Mouse (Mus musculus) neural tube, embryonic 15.5 days (tissue): ENCODE measurements around the gene Purb. TPM values are rescaled to one million over a fixed set of nuclear protein-coding genes. Genes with fewer than 3 reads are reported as not detected.

Source experiments
- ATAC-seq: fragments of 200-750 bp; cut with Nextera tagmentation; 2 replicates; pipeline ENCODE4 v1.8.0; 2017; ENCODE audit warnings: mild to moderate bottlenecking, moderate TSS enrichment, moderate library complexity; ENCODE audit not compliant: low FRiP score
- H3K27ac ChIP-seq: fragments of 300-500 bp; sonication (generic); replicated peaks from 2 replicates; pipeline ENCODE4 v1.5.1; 2015; ENCODE audit warnings: mild to moderate bottlenecking, inconsistent platforms
- H3K27me3 ChIP-seq: fragments of 300-500 bp; sonication (generic); replicated peaks from 2 replicates; pipeline ENCODE4 v1.6.1; 2015; ENCODE audit warnings: inconsistent platforms
- H3K36me3 ChIP-seq: fragments of 300-500 bp; sonication (generic); 2 replicates; pipeline ENCODE4 v1.6.1; 2015; ENCODE audit warnings: inconsistent platforms
- H3K4me1 ChIP-seq: fragments of 300-500 bp; sonication (generic); 2 replicates; pipeline ENCODE4 v1.6.1; 2015; ENCODE audit warnings: inconsistent platforms
- H3K4me2 ChIP-seq: fragments of 300-500 bp; sonication (generic); 2 replicates; pipeline ENCODE4 v1.6.1; 2015; ENCODE audit warnings: inconsistent platforms, mild to moderate bottlenecking, moderate library complexity
- H3K4me3 ChIP-seq: fragments of 300-500 bp; sonication (generic); replicated peaks from 2 replicates; pipeline ENCODE4 v1.5.1; 2015; ENCODE audit warnings: mild to moderate bottlenecking, inconsistent platforms
- H3K9ac ChIP-seq: fragments of 300-500 bp; sonication (generic); replicated peaks from 2 replicates; pipeline ENCODE4 v1.6.1; 2015; ENCODE audit warnings: mild to moderate bottlenecking, inconsistent platforms
- H3K9me3 ChIP-seq: fragments of 300-500 bp; sonication (generic); replicated peaks from 2 replicates; pipeline ENCODE4 v1.6.1; 2016; ENCODE audit warnings: inconsistent platforms
- whole genome bisulfite sequencing: fragments of 180-500 bp; shearing (Covaris S2); methylation state at CpG from one replicate; pipeline ENCODE4 v1.1.7; 2015; ENCODE audit warnings: mixed read lengths; 5-methylcytosine and 5-hydroxymethylcytosine counted together
- polyA plus RNA-seq: library from polyadenylated mRNA; unstranded; fragments of >200 nt; fragmentation: Nextera tagmentation; extraction: Ambion mirVana; gene quantifications from 2 replicates; pipeline ENCODE4 v1.2.1, GENCODE M21; 2015

Purb gene
- 11.4 and 14.7 TPM in 2 replicates for polyA plus RNA-seq

DNA sequence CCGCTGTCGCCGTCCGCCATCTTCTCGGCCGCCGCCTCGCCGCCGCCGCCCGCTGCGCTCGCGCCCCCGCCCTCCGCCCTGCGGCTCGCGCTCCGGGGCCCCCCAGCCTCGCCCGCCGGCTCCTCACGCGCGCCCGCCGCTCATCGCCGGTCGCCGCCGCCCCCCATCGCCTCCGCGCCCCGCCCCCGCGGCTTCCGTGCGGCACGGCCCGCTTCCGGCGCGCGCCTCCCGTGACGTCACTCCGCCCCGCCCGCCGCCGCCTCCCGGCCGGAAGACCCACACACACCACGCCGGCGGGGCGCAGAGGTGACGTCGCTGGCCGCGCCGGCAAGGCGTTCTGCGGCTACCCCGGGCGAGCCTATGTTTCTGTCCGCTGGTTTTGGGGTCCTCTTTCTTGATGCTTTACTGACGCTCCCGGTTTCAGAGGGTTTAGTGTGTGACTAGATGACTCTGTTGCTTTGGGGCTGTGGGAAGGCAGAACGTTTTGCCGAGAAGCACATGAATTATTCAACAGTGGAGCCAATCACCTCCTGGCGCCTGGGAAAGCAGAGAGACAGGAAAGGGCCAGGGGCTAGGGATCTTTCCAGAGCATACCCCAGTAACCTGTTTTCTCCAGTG is at the start of gene Purb:
Gene Purb, minus strand, starts transcription at position 51 of the 618 bp plus-strand sequence.
- Histone ChIP-seq H3K27ac (peak within 1 kb of the TSS; percentile 96), H3K4me3 (peak within 1 kb of the TSS; percentile 90), H3K9ac (peak within 1 kb of the TSS; percentile 85), H3K4me1 (peaks cover 28% of the 10 kb centered on the region), H3K27me3 (no peaks in the 10 kb centered on the region), H3K4me2 (peak within 1 kb of the TSS; percentile 79), H3K36me3 (no peaks in the 10 kb centered on the region), H3K9me3 (no peaks in the 10 kb centered on the region)
- ATAC-seq, result peak; percentile 95
- under 1% methylated on average over 44 of the region's 76 CpGs for WGBS

DNA sequence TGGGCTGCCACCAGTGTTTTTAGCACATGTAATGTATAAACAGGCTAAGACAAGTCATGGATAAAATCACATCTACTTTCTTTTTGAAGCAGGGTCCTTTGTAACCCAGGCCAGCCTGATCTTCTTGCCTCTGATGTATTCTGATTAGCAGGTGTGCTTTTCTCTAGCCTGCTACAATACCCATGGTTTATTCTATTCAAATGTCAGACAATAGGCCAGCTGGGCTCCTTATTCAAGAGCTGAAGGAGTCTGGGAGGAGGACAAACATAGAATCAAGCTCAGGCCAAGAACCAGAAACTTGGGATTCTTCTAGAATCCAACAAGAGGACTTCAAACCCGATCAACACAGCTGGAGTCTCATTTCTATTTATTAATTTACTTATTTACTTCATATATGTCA is 49.5 kb upstream of the Purb start:
- peaks cover 27% of the 10 kb centered on the region for H3K36me3 ChIP-seq
- H3K4me3 ChIP-seq, result no peak overlapping the region
- no peak overlapping the region for H3K27ac ChIP-seq
- H3K9me3 ChIP-seq, result no peaks in the 10 kb centered on the region
- H3K4me1 ChIP-seq, result peaks cover 25% of the 10 kb centered on the region
- 70% methylated on average over 1 of the region's 1 CpGs for WGBS
- H3K9ac ChIP-seq, result no peak overlapping the region
- no peaks in the 10 kb centered on the region for H3K27me3 ChIP-seq
- no peak overlapping the region for H3K4me2 ChIP-seq
- ATAC-seq, result no peak

DNA sequence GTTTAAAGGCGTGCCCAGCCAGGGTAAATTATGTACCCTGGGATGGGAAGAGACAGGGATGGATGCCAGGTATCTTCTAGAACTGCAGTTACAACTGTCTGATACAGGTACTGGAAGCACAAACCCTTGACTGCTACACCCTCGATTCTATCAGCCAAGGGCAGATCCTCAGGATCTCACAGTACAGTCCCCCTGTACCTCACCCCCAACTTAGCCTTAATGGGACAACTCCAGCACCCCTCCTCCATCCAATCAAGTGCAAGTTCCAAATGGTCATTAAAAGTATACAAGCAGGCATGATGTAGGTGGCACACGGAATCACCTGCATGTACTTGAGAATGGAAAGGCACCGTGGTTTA is 49.1 kb upstream of the Purb start:
- Histone ChIP-seq H3K9ac (no peak overlapping the region), H3K27me3 (no peaks in the 10 kb centered on the region), H3K4me2 (no peak overlapping the region), H3K36me3 (peaks cover 27% of the 10 kb centered on the region), H3K9me3 (no peaks in the 10 kb centered on the region), H3K4me3 (no peak overlapping the region), H3K4me1 (peaks cover 25% of the 10 kb centered on the region), H3K27ac (no peak overlapping the region)
- no peak for ATAC-seq
- WGBS, result 90% methylated on average over 4 of the region's 4 CpGs

DNA sequence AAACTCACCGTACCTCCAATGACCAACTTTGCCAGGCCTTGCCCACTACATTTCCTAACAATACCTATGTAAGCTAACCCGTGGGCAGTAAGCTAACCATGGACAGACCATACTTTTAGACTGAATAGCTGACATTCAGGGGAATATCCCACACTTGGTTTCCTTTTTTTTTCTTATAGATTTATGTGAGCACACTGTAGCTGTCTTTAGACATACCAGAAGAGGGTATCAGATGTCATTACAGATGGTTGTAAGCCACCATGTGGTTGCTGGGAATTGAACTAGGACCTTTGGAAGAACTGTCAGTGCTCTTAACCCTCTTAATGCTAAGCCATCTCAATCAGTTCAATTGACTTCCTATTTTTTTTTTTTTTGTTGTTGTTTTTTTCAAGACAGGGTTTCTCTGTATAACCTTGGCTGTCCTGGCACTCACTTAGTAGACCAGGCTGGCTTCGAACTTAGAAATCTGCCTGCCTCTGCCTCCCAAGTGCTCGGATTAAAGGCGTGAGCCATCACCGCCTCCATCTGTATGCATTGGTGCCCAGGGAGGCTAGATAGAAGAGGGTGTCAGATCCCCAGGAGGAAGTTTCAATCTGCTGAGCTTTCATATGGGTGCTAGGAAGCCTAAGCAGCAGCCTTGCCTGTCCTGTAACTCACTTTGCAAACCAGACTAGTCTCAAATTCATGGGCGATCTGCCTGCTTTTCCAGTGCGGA is 48.6 kb upstream of the Purb start:
- no peak for ATAC-seq
- no peak overlapping the region for H3K9ac ChIP-seq
- no peak overlapping the region for H3K4me3 ChIP-seq
- H3K9me3 ChIP-seq, result no peaks in the 10 kb centered on the region
- H3K4me2 ChIP-seq, result no peak overlapping the region
- peaks cover 25% of the 10 kb centered on the region for H3K4me1 ChIP-seq
- H3K27me3 ChIP-seq, result no peaks in the 10 kb centered on the region
- peaks cover 27% of the 10 kb centered on the region for H3K36me3 ChIP-seq
- H3K27ac ChIP-seq, result no peak overlapping the region
- 94% methylated on average over 8 of the region's 8 CpGs for WGBS

GRCm38 (mm10) chr11:6523662-6524088 is 48.0 kb upstream of the Purb start:
- WGBS, result 57% methylated on average over 1 of the region's 1 CpGs
- H3K9me3 ChIP-seq, result no peaks in the 10 kb centered on the region
- H3K27me3 ChIP-seq, result no peaks in the 10 kb centered on the region
- ATAC-seq, result no peak
- H3K4me2 ChIP-seq, result no peak overlapping the region
- H3K27ac ChIP-seq, result no peak overlapping the region
- H3K36me3 ChIP-seq, result peaks cover 27% of the 10 kb centered on the region
- no peak overlapping the region for H3K9ac ChIP-seq
- no peak overlapping the region for H3K4me3 ChIP-seq
- peaks cover 19% of the 10 kb centered on the region for H3K4me1 ChIP-seq

- Histone ChIP-seq H3K9me3 (no peaks in the 10 kb centered on the region), H3K9ac (no peak overlapping the region), H3K27ac (no peak overlapping the region), H3K4me1 (peaks cover 16% of the 10 kb centered on the region), H3K27me3 (no peaks in the 10 kb centered on the region), H3K36me3 (peaks cover 27% of the 10 kb centered on the region), H3K4me3 (no peak overlapping the region), H3K4me2 (no peak overlapping the region)
- WGBS, result 75% methylated on average over 9 of the region's 9 CpGs
- no peak for ATAC-seq
Measured at GRCm38 (mm10) chr11:6522782-6523525, 47.2 kb upstream of the Purb start.

DNA sequence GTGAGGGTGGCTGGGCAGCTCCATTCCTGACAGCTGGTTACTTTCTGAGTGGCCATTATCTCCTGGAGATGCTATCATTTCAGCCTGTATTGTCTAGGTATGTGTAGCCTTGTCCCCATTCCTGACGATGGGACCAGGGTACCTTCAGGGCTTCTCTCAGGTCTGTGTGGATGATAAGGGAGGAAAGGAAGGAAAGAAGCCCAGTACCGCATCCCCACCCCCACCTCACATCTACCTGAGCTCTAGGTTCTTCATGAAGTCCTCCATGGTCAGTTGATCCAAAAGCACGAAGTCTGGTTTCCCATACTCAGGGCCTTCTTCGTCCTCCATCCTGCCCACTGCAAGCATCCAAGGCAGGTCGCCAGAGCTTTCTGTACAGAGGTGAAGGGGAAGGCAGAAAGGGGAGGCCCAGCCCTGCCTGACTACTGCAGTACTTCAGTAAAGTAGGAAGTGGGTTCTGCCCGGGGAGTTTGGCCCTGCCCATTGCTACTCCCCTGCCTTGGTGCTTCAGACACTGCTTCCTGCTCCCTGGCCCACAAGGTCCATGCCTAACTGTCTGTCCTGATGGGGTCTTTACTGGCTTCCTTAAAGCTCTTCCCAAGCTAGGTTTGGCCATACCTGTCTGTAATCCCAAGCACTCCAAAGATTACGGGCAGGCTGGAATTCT is 44.9 kb upstream of the Purb start, which contains the start of gene Myo1g:
Gene Myo1g, minus strand, starts transcription at position 459 of the 667 bp plus-strand sequence.
- Histone ChIP-seq H3K4me2 (no peak within 1 kb of the TSS), H3K9ac (no peak within 1 kb of the TSS), H3K27me3 (no peaks in the 10 kb centered on the region), H3K36me3 (peaks cover 17% of the 10 kb centered on the region), H3K4me3 (no peak within 1 kb of the TSS), H3K9me3 (no peaks in the 10 kb centered on the region), H3K27ac (no peak within 1 kb of the TSS), H3K4me1 (no peaks in the 10 kb centered on the region)
- no peak for ATAC-seq
- 85% methylated on average over 7 of the region's 7 CpGs for WGBS

DNA sequence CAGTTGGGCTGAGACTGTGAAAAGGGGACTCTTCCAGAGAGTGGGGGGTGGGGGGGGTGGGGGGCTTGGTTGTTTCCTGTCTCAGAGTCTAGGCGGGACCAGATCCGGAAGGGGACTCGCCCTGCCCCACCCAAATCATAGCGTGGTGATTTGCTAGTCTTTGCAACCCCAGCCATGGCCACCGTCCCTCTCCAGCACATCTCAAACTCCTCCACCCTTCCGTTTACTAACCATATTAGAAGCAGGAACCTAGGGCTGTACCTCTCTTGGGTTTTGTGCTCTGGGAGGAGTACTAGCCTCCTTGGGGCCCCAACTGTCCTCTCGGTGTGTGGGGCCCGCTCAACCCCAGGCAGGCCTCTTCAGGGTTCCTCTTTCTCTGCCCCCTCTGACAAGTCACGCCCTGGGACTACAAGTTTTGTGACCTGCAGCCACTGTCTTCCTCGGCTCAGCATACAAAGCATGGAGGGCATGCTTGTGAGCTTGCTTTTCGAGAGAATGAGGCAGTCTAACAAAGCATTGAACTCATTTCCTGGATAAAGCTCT is 43.8 kb upstream of the Purb start:
- no peak for ATAC-seq
- H3K4me2 ChIP-seq, result no peak overlapping the region
- 76% methylated on average over 11 of the region's 11 CpGs for WGBS
- H3K36me3 ChIP-seq, result peaks cover 6% of the 10 kb centered on the region
- H3K9me3 ChIP-seq, result no peaks in the 10 kb centered on the region
- H3K27me3 ChIP-seq, result no peaks in the 10 kb centered on the region
- no peaks in the 10 kb centered on the region for H3K4me1 ChIP-seq
- H3K4me3 ChIP-seq, result no peak overlapping the region
- no peak overlapping the region for H3K9ac ChIP-seq
- no peak overlapping the region for H3K27ac ChIP-seq

- no peaks in the 10 kb centered on the region for H3K27me3 ChIP-seq
- no peak overlapping the region for H3K4me3 ChIP-seq
- H3K36me3 ChIP-seq, result no peaks in the 10 kb centered on the region
- H3K4me1 ChIP-seq, result no peaks in the 10 kb centered on the region
- no peak for ATAC-seq
- no peak overlapping the region for H3K4me2 ChIP-seq
- H3K9me3 ChIP-seq, result no peaks in the 10 kb centered on the region
- 57% methylated on average over 7 of the region's 7 CpGs for WGBS
- no peak overlapping the region for H3K9ac ChIP-seq
- H3K27ac ChIP-seq, result no peak overlapping the region
Measured at GRCm38 (mm10) chr11:6514837-6515236, 39.1 kb upstream of the Purb start.

GRCm38 (mm10) chr11:6508269-6508876 is 32.7 kb upstream of the Purb start:
- H3K4me1 ChIP-seq, result no peaks in the 10 kb centered on the region
- H3K4me2 ChIP-seq, result no peak overlapping the region
- H3K27me3 ChIP-seq, result no peaks in the 10 kb centered on the region
- no peaks in the 10 kb centered on the region for H3K9me3 ChIP-seq
- no peak overlapping the region for H3K4me3 ChIP-seq
- no peak for ATAC-seq
- no peak overlapping the region for H3K9ac ChIP-seq
- WGBS, result 58% methylated on average over 1 of the region's 1 CpGs
- H3K27ac ChIP-seq, result no peak overlapping the region
- H3K36me3 ChIP-seq, result no peaks in the 10 kb centered on the region

- Histone ChIP-seq H3K4me3 (no peak overlapping the region), H3K9me3 (no peaks in the 10 kb centered on the region), H3K4me2 (no peak overlapping the region), H3K4me1 (no peaks in the 10 kb centered on the region), H3K9ac (no peak overlapping the region), H3K36me3 (no peaks in the 10 kb centered on the region), H3K27ac (no peak overlapping the region), H3K27me3 (no peaks in the 10 kb centered on the region)
- no peak for ATAC-seq
- WGBS, result 82% methylated on average over 9 of the region's 9 CpGs
Measured at GRCm38 (mm10) chr11:6506516-6506915, 30.8 kb upstream of the Purb start.
